Mouse (Mus musculus) embryonic facial prominence, embryonic 13.5 days (tissue): ENCODE results near the gene Rnf213. TPM values are rescaled to one million over a fixed set of nuclear protein-coding genes. Genes with fewer than 3 reads are reported as not detected.
A peak's percentile ranks its signal among the peaks of the same experiment; 100 is the strongest.

ENCODE experiments used
- ATAC-seq: fragments of 200-750 bp; cut with Nextera tagmentation; 2 replicates; pipeline ENCODE4 v1.8.0; 2017; ENCODE audit warnings: low read depth; ENCODE audit not compliant: insufficient number of reproducible peaks, insufficient read depth, low FRiP score, low TSS enrichment
- H3K27ac ChIP-seq: fragments of 300-500 bp; sonication (generic); 2 replicates; pipeline ENCODE4 v1.5.1; 2015; ENCODE audit warnings: moderate library complexity, mild to moderate bottlenecking, inconsistent platforms
- H3K27me3 ChIP-seq: fragments of 300-500 bp; sonication (generic); 2 replicates; pipeline ENCODE4 v1.6.1; 2015; ENCODE audit warnings: mild to moderate bottlenecking, inconsistent platforms
- H3K36me3 ChIP-seq: fragments of 300-500 bp; sonication (generic); 2 replicates; pipeline ENCODE4 v1.6.1; 2015; ENCODE audit warnings: mild to moderate bottlenecking, inconsistent platforms
- H3K4me1 ChIP-seq: fragments of 300-500 bp; sonication (generic); 2 replicates; pipeline ENCODE4 v1.6.1; 2015; ENCODE audit warnings: inconsistent platforms
- H3K4me2 ChIP-seq: fragments of 300-500 bp; sonication (generic); 2 replicates; pipeline ENCODE4 v1.6.1; 2015; ENCODE audit warnings: moderate library complexity, mild to moderate bottlenecking, inconsistent platforms
- H3K4me3 ChIP-seq: fragments of 300-500 bp; sonication (generic); 2 replicates; pipeline ENCODE4 v1.5.1; 2015; ENCODE audit warnings: mild to moderate bottlenecking, inconsistent platforms
- H3K9ac ChIP-seq: fragments of 300-500 bp; sonication (generic); 2 replicates; pipeline ENCODE4 v1.6.1; 2015; ENCODE audit warnings: mild to moderate bottlenecking, inconsistent platforms
- H3K9me3 ChIP-seq: fragments of 300-500 bp; sonication (generic); 2 replicates; pipeline ENCODE4 v1.6.1; 2016; ENCODE audit warnings: inconsistent platforms
- WGBS: fragments of 180-500 bp; shearing (Covaris S2); methylation state at CpG from one replicate; pipeline ENCODE4 v1.1.7; 2015; ENCODE audit warnings: mixed read lengths; 5-methylcytosine and 5-hydroxymethylcytosine counted together
- polyA plus RNA-seq: library from polyadenylated mRNA; unstranded; fragments of >200 nt; fragmentation: Nextera tagmentation; extraction: Ambion mirVana; gene quantifications from 2 replicates; pipeline ENCODE4 v1.2.1, GENCODE M21; 2015

Rnf213 gene
- polyA plus RNA-seq, 1 experiment from 2014 or later: 2.1 TPM

DNA sequence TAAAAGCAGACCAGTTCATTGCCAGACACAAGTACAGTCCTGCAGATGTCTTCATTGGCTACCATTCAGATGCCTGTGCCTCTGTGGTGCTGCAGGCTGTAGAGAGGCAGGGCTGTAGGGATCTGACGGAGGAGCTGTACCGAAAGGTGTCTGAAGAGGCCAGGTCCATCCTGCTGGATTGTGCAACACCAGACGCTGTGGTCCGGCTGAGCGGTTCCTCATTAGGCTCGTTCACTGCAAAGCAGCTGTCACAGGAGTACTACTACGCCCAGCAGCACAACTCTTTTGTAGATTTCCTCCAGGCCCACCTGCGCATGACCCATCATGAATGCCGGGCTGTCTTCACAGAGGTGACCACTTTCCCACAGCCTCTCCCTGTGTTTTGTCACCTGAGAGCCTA, 50.5 kb downstream of the Rnf213 start:
- no peak for ATAC-seq
- Histone ChIP-seq H3K9me3 (no peaks in the 10 kb centered on the region), H3K4me2 (no peak overlapping the region), H3K9ac (no peak overlapping the region), H3K27ac (no peak overlapping the region), H3K4me3 (no peak overlapping the region), H3K4me1 (no peaks in the 10 kb centered on the region), H3K36me3 (no peaks in the 10 kb centered on the region), H3K27me3 (no peaks in the 10 kb centered on the region)
- 89% methylated on average over 9 of the region's 9 CpGs for WGBS

DNA sequence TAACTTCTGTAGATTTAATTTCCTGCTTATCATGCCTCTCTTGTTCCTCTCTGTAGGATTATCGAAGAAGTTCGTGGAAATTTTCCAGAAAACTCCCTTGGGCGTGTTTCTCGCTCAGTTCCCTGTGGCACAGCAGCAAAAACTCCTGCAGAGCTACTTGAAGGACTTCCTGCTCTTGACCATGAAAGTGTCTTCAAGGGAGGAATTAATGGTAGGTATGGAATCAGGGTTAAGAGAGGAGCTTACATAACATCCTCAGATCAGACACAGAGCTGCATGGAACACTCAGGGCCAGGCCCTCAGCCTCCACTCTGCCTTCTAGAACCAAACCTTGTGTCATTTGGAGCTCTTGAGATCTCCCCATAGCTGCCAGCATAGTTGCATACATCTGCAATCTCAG, 63.2 kb downstream of the Rnf213 start:
- Histone ChIP-seq H3K27ac (no peak overlapping the region), H3K9ac (peak overlapping the region; percentile 44; the same call in 1 of the 2 replicates), H3K4me3 (no peak overlapping the region), H3K27me3 (no peaks in the 10 kb centered on the region), H3K4me2 (no peak overlapping the region), H3K4me1 (no peaks in the 10 kb centered on the region), H3K36me3 (no peaks in the 10 kb centered on the region), H3K9me3 (no peaks in the 10 kb centered on the region)
- no peak for ATAC-seq
- 63% methylated on average over 4 of the region's 4 CpGs for WGBS

DNA sequence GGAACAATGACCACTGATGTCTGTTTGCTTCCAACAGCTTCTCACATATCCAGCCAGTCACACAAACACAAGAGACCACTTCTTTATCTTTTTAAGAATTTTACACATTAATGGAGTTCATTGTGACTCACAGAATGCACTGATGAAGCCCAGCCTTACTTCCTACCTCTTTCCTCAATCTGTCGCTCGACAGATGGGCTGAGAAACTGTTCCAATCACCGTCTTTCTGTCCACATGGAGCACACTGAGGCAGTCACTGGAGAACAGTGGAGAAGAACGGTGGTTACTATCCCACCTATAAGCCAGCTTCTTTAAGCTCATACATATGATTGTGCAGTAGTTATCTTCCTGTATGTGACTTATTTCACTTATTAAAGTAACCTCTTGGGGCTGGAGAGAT, 85.0 kb downstream of the Rnf213 start:
- H3K4me2 ChIP-seq: no peak overlapping the region
- 95% methylated on average over 4 of the region's 4 CpGs for WGBS
- H3K27ac ChIP-seq: no peak overlapping the region
- ATAC-seq: no peak
- H3K9me3 ChIP-seq: no peaks in the 10 kb centered on the region
- no peak overlapping the region for H3K4me3 ChIP-seq
- no peaks in the 10 kb centered on the region for H3K4me1 ChIP-seq
- H3K36me3 ChIP-seq: peaks cover 6% of the 10 kb centered on the region; the same call in 1 of the 2 replicates
- no peaks in the 10 kb centered on the region for H3K27me3 ChIP-seq
- H3K9ac ChIP-seq: no peak overlapping the region

DNA sequence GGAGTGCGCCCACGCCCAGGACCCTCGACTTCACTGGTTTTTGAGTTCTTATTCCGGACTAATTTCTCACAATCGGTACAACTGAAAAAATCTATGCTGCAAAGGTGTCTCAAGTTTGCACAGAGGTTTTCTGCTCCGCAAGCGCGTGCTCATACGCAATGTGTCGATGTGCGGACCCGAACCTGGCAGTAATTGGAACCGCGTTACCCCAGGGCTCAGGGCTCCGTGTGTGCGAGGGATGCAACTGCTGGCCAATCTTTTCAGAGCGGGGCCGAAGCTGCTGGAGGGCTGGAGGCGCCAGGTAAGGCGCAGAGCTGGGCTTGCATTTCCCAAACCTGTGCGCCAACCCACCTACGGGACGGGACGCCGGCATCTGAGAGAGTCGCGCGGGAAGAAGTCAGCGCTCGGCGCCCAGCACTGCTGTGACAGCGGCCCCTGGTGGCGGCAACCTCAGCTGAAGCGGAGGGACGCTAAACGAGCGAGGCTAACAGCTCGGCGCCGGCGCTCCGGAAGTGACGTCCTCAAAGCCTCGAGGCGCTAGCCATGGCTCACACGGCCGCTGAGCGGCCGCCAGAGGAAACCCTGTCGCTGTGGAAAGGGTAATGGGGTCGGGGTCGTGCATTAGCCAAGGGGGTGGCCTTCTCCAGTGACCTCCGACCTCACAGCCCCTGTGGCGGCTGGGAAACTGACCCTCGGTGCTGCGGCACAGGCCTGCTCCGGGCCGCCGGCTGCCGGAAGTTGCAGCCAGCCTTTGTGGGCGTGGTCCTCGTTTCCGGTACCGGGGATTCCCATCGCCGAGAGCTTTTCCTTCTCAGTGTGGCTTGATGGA, 98.2 kb downstream of the Rnf213 start, which contains the start of gene Endov:
Gene Endov, plus strand, starts transcription at position 487 of the 829 bp plus-strand sequence.
- peaks cover 17% of the 10 kb centered on the region for H3K4me1 ChIP-seq
- H3K27me3 ChIP-seq: no peaks in the 10 kb centered on the region
- H3K36me3 ChIP-seq: peaks cover 4% of the 10 kb centered on the region; the same call in 1 of the 2 replicates
- H3K4me3 ChIP-seq: peak within 1 kb of the TSS; percentile 70
- ATAC-seq: peak; percentile 88
- under 1% methylated on average over 64 of the region's 66 CpGs for WGBS
- H3K27ac ChIP-seq: peak within 1 kb of the TSS; percentile 89
- H3K9me3 ChIP-seq: no peaks in the 10 kb centered on the region
- peak within 1 kb of the TSS; percentile 88 for H3K4me2 ChIP-seq
- H3K9ac ChIP-seq: peak within 1 kb of the TSS; percentile 87

DNA sequence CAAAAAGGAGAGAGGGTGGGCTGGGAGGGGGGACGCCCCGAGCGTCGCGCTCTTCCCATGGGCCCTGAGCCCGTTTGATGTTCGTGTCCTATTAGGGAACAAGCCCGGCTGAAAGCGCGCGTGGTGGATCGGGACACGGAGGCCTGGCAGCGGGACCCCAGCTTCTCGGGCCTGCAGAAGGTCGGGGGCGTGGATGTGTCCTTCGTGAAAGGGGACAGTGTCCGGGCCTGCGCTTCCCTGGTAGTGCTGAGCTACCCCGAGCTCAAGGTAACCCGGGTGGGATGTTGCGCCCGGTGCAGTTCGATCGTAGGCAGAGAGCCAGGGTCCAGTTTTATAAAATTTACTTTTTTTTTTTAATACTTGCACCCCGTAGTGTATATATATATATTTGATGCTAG, 98.8 kb downstream of the Rnf213 start:
- Histone ChIP-seq H3K27ac (peak overlapping the region; percentile 89), H3K4me2 (peak overlapping the region; percentile 88), H3K9ac (peak overlapping the region; percentile 87), H3K4me1 (peaks cover 17% of the 10 kb centered on the region), H3K27me3 (no peaks in the 10 kb centered on the region), H3K4me3 (peak overlapping the region; percentile 70), H3K36me3 (peaks cover 4% of the 10 kb centered on the region; the same call in 1 of the 2 replicates), H3K9me3 (no peaks in the 10 kb centered on the region)
- ATAC-seq: peak; percentile 27
- WGBS: 6% methylated on average over 27 of the region's 27 CpGs

DNA sequence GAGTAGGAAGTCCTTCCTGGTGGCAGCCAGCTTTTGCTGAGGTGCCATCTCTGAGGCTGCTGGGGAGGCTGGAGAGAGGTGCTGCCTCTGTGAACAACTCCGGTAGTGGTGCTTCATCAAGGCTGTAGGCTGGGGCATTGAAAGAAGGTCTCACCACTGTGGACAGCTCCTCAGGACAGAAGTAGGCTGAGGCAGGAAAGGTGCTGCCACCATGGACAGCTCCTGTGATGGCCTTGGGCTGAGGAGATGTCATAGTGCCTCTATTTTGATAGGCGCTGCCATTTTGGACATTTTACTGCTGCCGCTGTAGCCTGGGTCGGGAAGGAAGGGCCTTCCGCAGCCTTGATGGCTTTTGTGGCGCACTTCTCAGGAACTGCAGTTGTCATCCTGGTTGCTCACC, 99.9 kb downstream of the Rnf213 start:
- Histone ChIP-seq H3K9me3 (no peaks in the 10 kb centered on the region), H3K36me3 (peaks cover 4% of the 10 kb centered on the region; the same call in 1 of the 2 replicates), H3K4me2 (peak overlapping the region; percentile 88), H3K27ac (no peak overlapping the region), H3K9ac (no peak overlapping the region), H3K27me3 (no peaks in the 10 kb centered on the region), H3K4me1 (peaks cover 17% of the 10 kb centered on the region), H3K4me3 (peak overlapping the region; percentile 70; the same call in 1 of the 2 replicates)
- WGBS: 94% methylated on average over 6 of the region's 6 CpGs
- no peak for ATAC-seq

DNA sequence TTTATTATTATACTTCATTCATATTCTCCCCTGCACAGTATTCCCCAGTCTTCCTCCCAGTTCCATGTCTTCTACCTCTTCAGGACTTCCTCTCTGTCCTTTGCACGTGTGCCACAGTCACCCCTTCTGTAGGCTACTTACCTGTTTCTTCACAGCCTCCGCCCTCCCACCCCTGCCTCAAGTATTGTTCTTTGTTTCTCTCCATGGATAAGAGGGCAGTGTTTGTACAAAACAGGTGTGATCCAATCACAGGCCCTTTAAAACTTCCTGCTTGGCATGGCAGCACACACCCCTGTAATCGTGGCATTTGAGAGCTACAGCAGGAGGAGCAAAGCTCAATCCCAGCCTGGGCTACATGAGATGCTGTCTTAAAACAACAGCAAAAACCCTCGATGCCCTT, 100.6 kb downstream of the Rnf213 start:
- WGBS: 67% methylated on average over 4 of the region's 4 CpGs
- H3K4me3 ChIP-seq: no peak overlapping the region
- ATAC-seq: no peak
- no peaks in the 10 kb centered on the region for H3K9me3 ChIP-seq
- no peaks in the 10 kb centered on the region for H3K27me3 ChIP-seq
- no peak overlapping the region for H3K27ac ChIP-seq
- no peak overlapping the region for H3K9ac ChIP-seq
- peaks cover 17% of the 10 kb centered on the region for H3K4me1 ChIP-seq
- peaks cover 4% of the 10 kb centered on the region for H3K36me3 ChIP-seq
- H3K4me2 ChIP-seq: no peak overlapping the region

DNA sequence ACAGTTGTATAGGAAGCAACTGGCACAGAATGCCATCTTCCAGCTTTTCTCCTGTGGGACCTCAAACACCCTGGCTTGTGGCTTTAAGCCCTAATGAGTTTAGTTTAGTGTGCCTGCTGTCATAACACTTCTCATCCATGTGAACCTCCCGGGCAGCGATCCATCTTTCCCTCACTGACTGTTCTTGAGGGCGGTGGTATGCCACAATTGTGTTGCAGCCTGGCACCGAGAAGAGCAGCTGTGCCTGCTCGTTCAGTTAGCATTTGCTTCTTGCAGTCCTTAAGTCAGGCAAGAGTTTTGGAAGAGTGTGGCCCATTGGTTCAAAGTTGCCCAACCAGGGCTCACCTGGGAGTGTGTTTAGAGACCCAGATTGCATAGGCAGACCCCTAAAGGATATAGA, 103.2 kb downstream of the Rnf213 start:
- H3K36me3 ChIP-seq: peaks cover 27% of the 10 kb centered on the region
- no peak for ATAC-seq
- no peak overlapping the region for H3K27ac ChIP-seq
- H3K4me2 ChIP-seq: no peak overlapping the region
- H3K9ac ChIP-seq: no peak overlapping the region
- no peaks in the 10 kb centered on the region for H3K27me3 ChIP-seq
- H3K4me3 ChIP-seq: no peak overlapping the region
- 90% methylated on average over 5 of the region's 5 CpGs for WGBS
- peaks cover 12% of the 10 kb centered on the region for H3K4me1 ChIP-seq
- H3K9me3 ChIP-seq: no peaks in the 10 kb centered on the region

DNA sequence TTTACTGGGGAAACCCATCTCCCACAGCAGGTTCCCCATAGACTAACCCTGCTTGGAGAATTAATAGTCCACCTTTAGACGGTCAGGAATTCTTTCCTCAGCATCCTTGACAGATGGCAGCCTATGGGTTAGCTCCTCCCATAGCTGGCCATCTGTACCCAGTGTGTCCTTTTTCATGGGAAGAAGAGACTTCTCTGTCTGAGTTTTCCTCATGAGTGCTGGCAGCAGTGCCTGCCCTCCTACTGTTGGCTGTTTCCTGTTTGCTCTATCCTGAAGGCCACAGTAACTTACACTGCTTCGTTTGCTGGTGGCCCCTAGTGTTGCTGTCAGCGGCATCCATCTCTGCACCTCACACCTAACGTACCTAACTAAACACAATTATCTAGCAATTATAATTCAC, 104.6 kb downstream of the Rnf213 start:
- Histone ChIP-seq H3K9ac (no peak overlapping the region), H3K4me3 (no peak overlapping the region), H3K27me3 (no peaks in the 10 kb centered on the region), H3K27ac (no peak overlapping the region), H3K4me2 (no peak overlapping the region), H3K9me3 (no peaks in the 10 kb centered on the region), H3K4me1 (peaks cover 7% of the 10 kb centered on the region), H3K36me3 (peaks cover 40% of the 10 kb centered on the region)
- ATAC-seq: no peak
- WGBS: 76% methylated on average over 4 of the region's 4 CpGs

DNA sequence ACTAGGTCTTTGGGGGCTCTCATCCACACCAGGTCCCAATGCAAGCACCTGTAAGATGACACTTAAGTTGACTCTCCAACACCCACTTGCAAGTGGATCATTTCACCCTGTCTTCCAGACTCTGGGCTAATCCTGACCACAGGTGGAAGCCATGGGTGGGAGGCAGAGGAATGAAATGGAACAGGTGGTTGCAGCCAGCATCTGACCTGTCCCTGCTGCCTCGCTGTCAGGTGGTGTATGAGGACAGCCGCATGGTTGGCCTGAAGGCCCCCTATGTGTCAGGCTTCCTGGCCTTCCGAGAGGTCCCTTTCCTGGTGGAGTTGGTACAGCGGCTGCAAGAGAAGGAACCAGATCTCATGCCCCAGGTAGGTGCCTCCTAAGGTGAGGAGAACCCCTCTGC, 106.4 kb downstream of the Rnf213 start:
- H3K27ac ChIP-seq: no peak overlapping the region
- H3K4me3 ChIP-seq: no peak overlapping the region
- no peaks in the 10 kb centered on the region for H3K4me1 ChIP-seq
- 94% methylated on average over 4 of the region's 4 CpGs for WGBS
- H3K4me2 ChIP-seq: no peak overlapping the region
- no peaks in the 10 kb centered on the region for H3K27me3 ChIP-seq
- ATAC-seq: no peak
- no peaks in the 10 kb centered on the region for H3K9me3 ChIP-seq
- no peak overlapping the region for H3K9ac ChIP-seq
- H3K36me3 ChIP-seq: peaks cover 52% of the 10 kb centered on the region

DNA sequence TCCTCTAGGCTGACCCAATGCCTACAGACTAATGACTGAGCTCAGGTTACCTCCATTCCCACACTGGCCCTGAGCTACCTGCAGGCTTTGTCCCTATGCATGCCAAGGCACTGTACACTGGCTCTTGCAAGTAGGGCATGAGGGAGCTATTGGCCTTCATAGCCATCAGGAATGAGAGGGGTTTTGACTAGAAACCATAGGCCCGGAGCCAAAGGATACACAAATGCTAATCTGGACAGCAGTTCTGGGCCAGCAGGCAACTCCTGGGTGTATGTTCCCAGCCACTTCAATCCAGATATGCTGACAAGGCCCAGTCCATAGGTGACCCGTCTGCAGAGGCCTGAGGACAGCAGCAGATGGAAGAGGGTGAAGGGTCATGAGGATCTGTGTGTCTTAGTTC, 107.1 kb downstream of the Rnf213 start:
- H3K4me3 ChIP-seq: no peak overlapping the region
- H3K9ac ChIP-seq: no peak overlapping the region
- no peak overlapping the region for H3K4me2 ChIP-seq
- no peaks in the 10 kb centered on the region for H3K9me3 ChIP-seq
- 85% methylated on average over 2 of the region's 2 CpGs for WGBS
- no peak; the same call in 1 of the 2 replicates for ATAC-seq
- H3K4me1 ChIP-seq: no peaks in the 10 kb centered on the region
- H3K27me3 ChIP-seq: no peaks in the 10 kb centered on the region
- peaks cover 59% of the 10 kb centered on the region for H3K36me3 ChIP-seq
- H3K27ac ChIP-seq: no peak overlapping the region

DNA sequence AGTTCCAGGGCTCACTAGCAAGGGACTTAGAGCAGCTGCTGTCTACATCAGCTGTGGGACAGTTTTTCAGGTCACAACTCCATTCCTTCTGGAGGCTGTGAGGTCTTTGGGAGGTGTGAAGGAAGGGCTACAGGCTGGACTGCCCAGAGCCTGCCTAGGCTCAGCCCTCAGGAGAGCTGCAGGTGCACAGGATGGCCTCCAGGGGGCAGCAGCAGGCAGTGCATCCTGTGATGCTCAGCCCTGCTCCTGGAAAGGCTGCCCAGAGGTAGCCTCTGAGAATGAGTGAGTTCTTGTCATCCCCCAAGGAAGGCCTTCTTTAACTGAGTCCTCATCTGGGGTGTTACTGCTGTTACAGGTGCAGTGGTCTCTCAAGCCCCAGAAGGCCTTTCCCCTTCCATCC, 110.8 kb downstream of the Rnf213 start:
- H3K27ac ChIP-seq: no peak overlapping the region
- no peaks in the 10 kb centered on the region for H3K9me3 ChIP-seq
- H3K9ac ChIP-seq: no peak overlapping the region
- no peaks in the 10 kb centered on the region for H3K27me3 ChIP-seq
- peaks cover 89% of the 10 kb centered on the region for H3K36me3 ChIP-seq
- ATAC-seq: no peak
- no peak overlapping the region for H3K4me3 ChIP-seq
- H3K4me1 ChIP-seq: no peaks in the 10 kb centered on the region
- H3K4me2 ChIP-seq: no peak overlapping the region
